Mouse (Mus musculus): Measurements from ENCODE around the gene Tnks2. TPM values are rescaled to one million over a fixed set of nuclear protein-coding genes. Genes with fewer than 3 reads are reported as not detected.

Gene Tnks2
- total RNA-seq, 2 experiments from 2014 or later, result 109 to 123 TPM

DNA sequence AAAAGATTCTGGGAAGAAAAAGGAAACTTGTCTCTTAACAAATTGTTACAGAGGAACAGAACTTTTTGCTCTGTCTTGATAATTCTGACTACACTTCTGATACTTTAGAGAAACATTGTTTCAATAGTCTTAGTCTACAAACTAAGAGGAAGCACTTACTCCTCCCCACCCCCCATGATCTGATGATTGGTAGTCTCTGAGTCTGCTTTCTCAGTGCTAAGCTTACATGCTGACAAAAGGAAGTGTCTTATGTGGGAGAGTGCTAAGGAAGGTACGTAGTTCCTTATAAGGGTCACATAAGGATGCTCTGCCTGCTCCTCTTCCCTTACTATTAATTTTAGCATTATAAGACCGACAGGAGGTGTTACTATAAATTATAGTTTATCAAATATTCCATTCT is 98.6 kb downstream of the Tnks2 start:
- DNase-seq, result no peak

DNA sequence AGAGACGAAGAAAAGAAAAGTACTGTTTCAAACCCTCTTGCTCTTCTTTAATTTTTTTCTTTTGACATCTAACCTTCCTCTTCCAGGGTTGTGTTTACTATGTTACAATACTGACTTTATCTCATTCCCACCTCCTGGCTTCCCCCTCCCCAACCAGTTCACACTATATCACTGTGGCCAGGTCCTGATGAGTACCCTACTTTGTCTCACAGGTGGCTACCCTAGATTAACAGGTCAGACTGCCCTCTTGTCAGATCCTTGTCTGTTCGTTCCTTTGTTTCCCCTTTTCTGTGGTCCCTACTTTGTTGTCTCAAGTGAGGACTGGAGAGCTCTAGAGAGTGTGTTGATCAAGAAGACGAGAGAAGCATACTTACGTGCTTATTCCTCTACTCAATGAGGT is 102.3 kb downstream of the Tnks2 start:
- DNase-seq, result no peak

DNA sequence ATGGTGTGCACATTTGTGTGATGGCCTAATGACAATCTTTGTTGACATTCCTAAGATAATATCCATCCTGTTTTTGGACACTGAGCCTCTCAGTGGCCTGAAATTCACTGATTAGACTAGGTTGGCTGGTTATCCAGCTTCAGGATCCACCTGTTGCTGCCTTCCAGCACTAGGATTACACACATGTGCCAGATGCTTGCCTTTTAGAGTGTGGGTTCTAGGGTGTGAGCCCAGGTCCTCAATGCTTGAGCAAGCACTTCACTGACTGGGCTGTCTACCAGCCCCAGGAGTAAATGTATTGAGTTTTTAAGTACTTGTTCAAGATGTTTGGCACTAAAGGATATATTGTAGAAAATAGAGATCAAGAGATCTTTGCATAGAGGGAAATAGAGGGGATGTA is 104.0 kb downstream of the Tnks2 start:
- no peak for DNase-seq

DNA sequence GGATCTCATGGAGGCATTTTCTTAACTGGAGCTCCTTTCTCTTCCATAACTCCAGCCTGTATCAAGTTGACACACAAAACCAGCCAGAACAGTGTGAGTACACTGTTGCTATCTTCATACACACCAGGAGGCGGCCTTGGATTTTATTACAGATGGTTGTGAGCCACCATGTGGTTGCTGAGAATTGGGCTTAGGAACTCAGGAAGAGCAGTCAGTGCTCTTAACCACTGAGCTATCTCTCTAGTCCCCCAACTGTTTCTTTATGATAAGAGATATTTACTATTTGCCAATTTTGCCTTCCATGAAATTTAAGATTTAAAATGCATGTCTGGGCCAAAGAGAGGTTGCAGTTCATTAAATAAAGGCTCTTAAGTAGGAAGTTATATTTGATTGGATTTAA is 106.0 kb downstream of the Tnks2 start:
- DNase-seq, result peak; percentile 6 to 16

Other genes with a start within 250 kb of the Tnks2 start
- 10 to 100 TPM; 12.7 to 16.9 TPM for gene Ppp1r3c, start 97.6 kb upstream of the Tnks2 start, total RNA-seq (2021)
- 1 to 10 TPM; 2.8 to 3.7 TPM for gene Fgfbp3, start 85.4 kb downstream of the Tnks2 start, total RNA-seq (2021)
- gene Btaf1, start 91.8 kb downstream of the Tnks2 start, total RNA-seq (2021), result 10 to 100 TPM; 24.5 to 30.1 TPM